Mouse (Mus musculus): Measurements from ENCODE around the gene Fbp1.
"Not testable (repeated sequence)": the region's sequence is repeated elsewhere in the genome, so short reads cannot be mapped to it uniquely, and the experiment has no call there.

Fbp1 gene

GRCm38 (mm10) chr13:62884536-62884935 is 3.5 kb downstream of the Fbp1 start:
- no peak for DNase-seq (ENCODE audit: low spot score in 2 of 2)

- DNase-seq (ENCODE audit: low spot score in 2 of 2): no peak
Measured at GRCm38 (mm10) chr13:62883925-62884324, 4.2 kb downstream of the Fbp1 start.

GRCm38 (mm10) chr13:62883436-62883835 is 4.6 kb downstream of the Fbp1 start:
- no peak for DNase-seq (ENCODE audit: low spot score in 2 of 2)

GRCm38 (mm10) chr13:62882856-62883255 is 5.2 kb downstream of the Fbp1 start:
- DNase-seq (ENCODE audit: low spot score in 2 of 2): no peak

GRCm38 (mm10) chr13:62881336-62881735 is 6.7 kb downstream of the Fbp1 start:
- no peak for DNase-seq (ENCODE audit: low spot score in 2 of 2)

- peak; percentile 28 to 65 for DNase-seq (ENCODE audit: low spot score in 2 of 2)
Measured at GRCm38 (mm10) chr13:62879831-62880615, 8.1 kb downstream of the Fbp1 start.

GRCm38 (mm10) chr13:62879411-62879810 is 8.7 kb downstream of the Fbp1 start:
- DNase-seq (ENCODE audit: low spot score in 2 of 2): no peak

GRCm38 (mm10) chr13:62877247-62877646 is 10.8 kb downstream of the Fbp1 start:
- DNase-seq (ENCODE audit: low spot score in 2 of 2): no peak

- DNase-seq (ENCODE audit: low spot score in 2 of 2): no peak
Measured at GRCm38 (mm10) chr13:62876111-62876510, 12.0 kb downstream of the Fbp1 start.

GRCm38 (mm10) chr13:62872252-62872651 is 15.8 kb downstream of the Fbp1 start:
- DNase-seq (ENCODE audit: low spot score in 2 of 2): no peak

- DNase-seq (ENCODE audit: low spot score in 2 of 2): no peak
Measured at GRCm38 (mm10) chr13:62870605-62871004, 17.5 kb downstream of the Fbp1 start.

GRCm38 (mm10) chr13:62866817-62867216 is 21.3 kb downstream of the Fbp1 start:
- no peak for DNase-seq (ENCODE audit: low spot score in 2 of 2)

GRCm38 (mm10) chr13:62865651-62866315 is 22.3 kb downstream of the Fbp1 start:
- DNase-seq (ENCODE audit: low spot score in 2 of 2): no peak

- DNase-seq (ENCODE audit: low spot score in 2 of 2): no peak
Measured at GRCm38 (mm10) chr13:62863771-62864170, 24.3 kb downstream of the Fbp1 start.

GRCm38 (mm10) chr13:62862875-62863274 is 25.2 kb downstream of the Fbp1 start:
- DNase-seq (ENCODE audit: low spot score in 2 of 2): no peak

GRCm38 (mm10) chr13:62860068-62860467 is 28.0 kb downstream of the Fbp1 start:
- DNase-seq (ENCODE audit: low spot score in 2 of 2): no peak

GRCm38 (mm10) chr13:62859251-62859650 is 28.8 kb downstream of the Fbp1 start:
- DNase-seq (ENCODE audit: low spot score in 2 of 2): not testable (repeated sequence)

- DNase-seq (ENCODE audit: low spot score in 2 of 2): no peak
Measured at GRCm38 (mm10) chr13:62857941-62858915, 29.9 kb downstream of the Fbp1 start, which contains the start of gene Fbp2. TSS of gene Fbp2 (minus strand) at chr13:62858422.

- DNase-seq (ENCODE audit: low spot score in 2 of 2): no peak
Measured at GRCm38 (mm10) chr13:62856850-62857249, 31.2 kb downstream of the Fbp1 start.

GRCm38 (mm10) chr13:62856305-62856675 is 31.8 kb downstream of the Fbp1 start:
- DNase-seq (ENCODE audit: low spot score in 2 of 2): peak; percentile 61 to 78

- DNase-seq (ENCODE audit: low spot score in 2 of 2): no peak
Measured at GRCm38 (mm10) chr13:62855396-62856304, 32.4 kb downstream of the Fbp1 start.

Data from spleen, postnatal 4 days (tissue).